Mouse (Mus musculus) MN1 (cell line): ENCODE data around the gene Hilpda.

Experiments used
- DNase-seq: peaks from one replicate; pipeline ENCODE4 v3.0.0-alpha.2; 2016; ENCODE audit warnings: low spot score

The Hilpda gene

GRCm38 (mm10) chr6:29272312-29273072 is at the start of gene Hilpda:
Gene Hilpda, plus strand, starts transcription at chr6:29272488.
- DNase-seq: peak; percentile 97

DNA sequence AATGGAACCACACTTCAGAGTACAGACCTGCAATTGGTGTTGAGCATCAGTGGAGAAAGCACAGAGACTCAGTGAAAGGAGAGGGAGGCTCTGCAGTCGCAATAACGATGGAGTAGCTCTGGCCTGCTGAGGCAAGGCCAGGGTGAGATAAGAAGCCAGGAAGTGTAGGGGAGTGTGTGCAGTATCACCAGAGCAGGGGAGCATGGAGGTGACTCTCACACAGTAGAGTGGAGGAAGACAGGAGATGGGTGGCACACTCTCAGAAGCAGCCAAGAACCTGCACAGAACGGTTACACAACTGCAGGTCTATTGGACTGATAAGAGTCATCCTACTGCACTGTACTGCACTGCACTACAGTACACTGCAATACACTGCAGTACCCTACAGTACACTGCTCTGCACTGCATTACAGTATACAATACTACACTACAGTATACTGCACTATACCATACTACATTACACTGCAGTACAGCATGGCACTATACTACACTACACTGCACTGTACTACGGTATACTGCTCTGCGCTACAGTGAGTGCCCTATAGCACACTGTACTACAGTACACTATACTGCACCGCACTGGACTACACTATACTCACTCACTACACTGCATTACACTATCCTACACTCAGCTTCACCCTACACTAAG is 42.9 kb upstream of the Hilpda start:
- no peak for DNase-seq

- DNase-seq: no peak
These were observed 41.9 kb upstream of the Hilpda start for GRCm38 (mm10) chr6:29230386-29230785.

DNA sequence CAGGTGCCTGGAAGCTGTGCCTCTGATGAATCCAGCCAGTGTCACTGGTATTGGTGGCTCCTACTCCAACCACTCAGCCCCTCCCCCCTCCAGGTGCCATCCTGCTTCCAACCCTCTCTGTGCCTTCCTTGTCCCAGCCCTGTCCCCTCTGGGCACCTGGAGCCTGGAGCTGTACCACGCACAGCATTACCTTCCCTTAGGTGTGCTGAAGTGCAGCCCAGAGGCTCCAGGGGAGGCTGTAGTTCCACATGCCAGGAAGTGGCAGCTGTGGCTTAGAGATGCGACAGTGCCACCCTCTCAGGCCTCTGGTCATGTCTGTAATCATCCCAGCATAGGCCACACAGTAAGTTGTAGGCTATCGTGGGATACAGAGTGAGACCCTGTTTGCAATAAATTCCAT is 40.5 kb upstream of the Hilpda start:
- no peak for DNase-seq

- DNase-seq: no peak
These were observed 40.0 kb upstream of the Hilpda start for GRCm38 (mm10) chr6:29232321-29232720.

DNA sequence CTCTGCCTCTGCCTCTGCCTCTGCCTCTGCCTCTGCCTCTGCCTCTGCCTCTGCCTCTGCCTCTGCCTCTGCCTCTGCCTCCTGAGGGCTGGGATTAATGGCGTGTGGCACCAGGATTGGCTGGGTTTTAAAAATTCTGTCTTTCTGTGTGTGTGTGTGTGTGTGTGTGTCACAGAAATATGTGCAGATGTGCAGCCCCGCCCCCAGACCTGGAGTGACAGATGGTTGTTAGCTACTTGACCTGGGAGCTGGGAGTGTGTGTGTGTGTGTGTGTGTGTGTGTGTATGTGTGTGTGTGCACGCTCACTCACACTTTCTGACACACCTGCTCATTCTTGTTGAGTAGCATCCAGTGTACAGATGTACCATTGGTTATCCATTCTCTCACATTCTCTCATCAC is 38.6 kb upstream of the Hilpda start:
- no peak for DNase-seq

DNA sequence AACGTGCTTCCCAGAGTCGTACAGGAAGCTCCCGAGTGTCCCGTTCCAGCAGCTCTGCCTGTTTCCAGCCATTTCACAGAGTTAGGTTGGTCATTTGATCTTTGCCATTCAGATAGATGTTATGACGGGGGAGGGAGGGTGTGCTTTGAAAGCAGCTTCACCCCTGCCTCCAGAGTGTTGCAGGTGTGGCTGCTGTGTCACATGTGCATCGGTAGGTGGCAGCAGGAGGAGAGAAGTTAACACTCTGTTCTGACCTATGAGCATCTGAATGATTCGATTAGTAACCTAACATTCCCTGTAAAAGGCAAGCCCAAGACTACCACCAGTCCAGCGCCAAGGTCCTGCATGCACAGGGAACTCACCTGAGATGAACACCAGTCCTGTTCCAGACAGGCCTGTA is 38.0 kb upstream of the Hilpda start:
- DNase-seq: no peak

DNA sequence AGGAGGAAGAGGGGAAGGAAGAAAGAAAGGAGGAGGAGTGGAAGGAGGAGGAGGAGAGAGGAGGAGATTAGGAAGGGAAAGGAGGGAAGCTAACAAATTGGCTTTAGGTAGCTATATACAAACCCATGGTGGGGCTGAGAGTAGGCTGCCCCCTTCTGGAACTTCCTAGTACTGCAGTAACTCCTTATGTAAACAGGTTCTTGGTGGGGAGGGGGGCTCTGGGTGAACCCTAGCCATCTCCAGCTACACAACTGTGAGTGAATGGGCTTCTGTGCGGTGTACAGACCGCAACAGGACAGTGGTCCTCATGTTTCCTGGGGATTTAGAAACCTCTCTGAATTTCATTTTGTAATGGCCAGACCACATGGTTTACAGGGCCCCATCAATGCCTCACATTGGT is 31.5 kb upstream of the Hilpda start:
- peak; percentile 68 for DNase-seq

DNA sequence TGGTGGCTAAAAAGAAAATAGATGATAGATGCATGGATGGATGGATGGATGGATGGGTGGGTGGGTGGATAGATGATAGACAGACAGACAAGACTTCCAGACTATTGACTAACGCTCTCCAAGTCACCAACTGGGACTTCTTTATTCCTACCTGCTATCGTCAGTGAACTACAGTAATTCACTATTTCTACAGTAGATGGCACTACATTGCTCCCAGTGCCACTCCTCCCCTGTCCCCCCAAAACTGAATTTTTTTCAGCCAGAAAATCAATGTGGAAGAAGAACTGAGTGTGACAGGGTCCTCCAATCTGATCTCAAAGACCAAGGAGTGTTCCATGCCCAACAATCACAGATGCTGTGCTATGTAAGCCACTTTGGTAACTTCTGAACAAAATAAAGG is 30.6 kb upstream of the Hilpda start:
- DNase-seq: no peak

DNA sequence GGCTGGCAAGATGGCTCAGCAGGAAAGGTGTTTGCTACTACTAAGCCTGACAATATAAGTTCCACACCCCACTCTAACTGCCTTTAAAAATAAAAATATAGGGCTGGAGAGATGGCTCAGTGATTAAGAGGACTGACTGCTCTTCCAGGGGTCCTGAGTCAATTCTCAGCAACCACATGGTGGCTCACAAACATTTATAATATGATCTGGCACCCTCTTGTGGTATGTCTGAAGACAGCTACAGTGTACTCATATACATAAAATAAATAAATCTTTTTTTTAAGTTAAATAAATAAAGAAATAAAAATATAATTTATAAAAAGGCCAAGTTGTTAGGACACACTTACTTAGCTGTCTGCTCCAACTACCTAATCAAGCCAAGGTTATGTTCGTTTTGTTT is 30.0 kb upstream of the Hilpda start:
- DNase-seq: peak; percentile 29

GRCm38 (mm10) chr6:29245272-29246120 is 26.8 kb upstream of the Hilpda start:
- no peak for DNase-seq

DNA sequence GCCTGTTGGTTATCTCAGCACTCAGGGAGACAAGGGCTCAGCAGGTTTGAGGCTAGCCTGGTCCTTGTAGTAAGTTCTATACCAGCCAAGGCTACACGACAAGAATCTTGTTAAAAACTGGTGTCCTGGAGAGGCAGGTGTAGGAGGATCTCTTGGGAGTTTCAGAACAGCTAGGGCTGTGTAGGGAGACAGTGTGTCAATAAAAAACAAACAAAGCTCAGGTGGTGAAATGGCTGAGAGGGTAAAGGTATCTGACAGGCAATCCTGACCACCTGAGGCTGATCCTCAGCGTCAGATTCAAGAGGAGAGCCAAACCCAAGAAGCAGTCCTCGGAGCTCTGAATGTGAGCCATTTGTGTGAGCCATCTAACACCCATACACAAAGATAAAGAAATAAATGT is 26.1 kb upstream of the Hilpda start:
- DNase-seq: no peak

DNA sequence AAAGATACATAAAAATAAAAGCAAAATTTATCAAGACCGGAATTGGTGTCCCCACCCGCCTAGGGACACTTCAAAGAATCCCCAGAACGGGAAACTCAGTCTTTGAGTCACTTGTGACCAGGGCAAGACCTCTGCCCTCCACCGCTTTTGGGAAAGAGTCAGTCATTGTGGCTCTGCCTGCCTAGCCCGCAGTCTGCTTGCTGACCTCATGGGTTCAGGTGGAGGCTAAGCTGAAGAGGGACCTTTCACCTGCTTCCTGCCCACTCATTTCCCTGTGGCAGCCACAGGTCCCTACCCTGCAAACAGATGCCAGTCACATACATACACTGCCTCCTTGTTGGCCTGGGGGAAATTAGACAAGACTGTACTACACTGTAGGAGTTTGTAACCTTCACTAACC is 25.7 kb upstream of the Hilpda start:
- no peak for DNase-seq

GRCm38 (mm10) chr6:29247072-29247471 is 25.2 kb upstream of the Hilpda start:
- DNase-seq: no peak

GRCm38 (mm10) chr6:29259418-29259817 is 12.9 kb upstream of the Hilpda start:
- DNase-seq: no peak

GRCm38 (mm10) chr6:29261831-29262230 is 10.5 kb upstream of the Hilpda start:
- DNase-seq: no peak

GRCm38 (mm10) chr6:29263650-29264455 is 8.4 kb upstream of the Hilpda start:
- no peak for DNase-seq

DNA sequence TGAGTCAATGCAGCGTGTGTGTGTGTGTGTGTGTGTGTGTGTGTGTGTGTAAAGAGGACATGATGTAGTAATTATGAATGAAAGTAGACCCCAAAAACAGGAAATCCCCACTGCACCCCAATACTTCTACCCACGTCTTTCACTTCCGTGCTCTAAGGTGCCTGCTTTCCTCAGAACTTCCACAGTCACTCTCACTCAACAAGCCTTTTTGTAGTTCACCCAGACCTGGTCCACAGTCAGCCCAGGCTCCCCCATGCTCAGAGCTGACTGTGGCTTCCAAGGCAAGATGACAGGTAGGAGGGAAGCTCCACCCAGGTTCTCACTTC is 7.9 kb upstream of the Hilpda start:
- DNase-seq: no peak

- DNase-seq: no peak
These were observed 5.4 kb upstream of the Hilpda start for GRCm38 (mm10) chr6:29266936-29267335.

- DNase-seq: no peak
These were observed 3.2 kb upstream of the Hilpda start for GRCm38 (mm10) chr6:29269006-29269668.

GRCm38 (mm10) chr6:29270961-29271360 is 1.3 kb upstream of the Hilpda start:
- no peak for DNase-seq

- DNase-seq: no peak
These were observed 4.5 kb downstream of the Hilpda start for GRCm38 (mm10) chr6:29276746-29277145.
